Mouse (Mus musculus): ENCODE data around the gene Map3k14.

The Map3k14 gene

DNA sequence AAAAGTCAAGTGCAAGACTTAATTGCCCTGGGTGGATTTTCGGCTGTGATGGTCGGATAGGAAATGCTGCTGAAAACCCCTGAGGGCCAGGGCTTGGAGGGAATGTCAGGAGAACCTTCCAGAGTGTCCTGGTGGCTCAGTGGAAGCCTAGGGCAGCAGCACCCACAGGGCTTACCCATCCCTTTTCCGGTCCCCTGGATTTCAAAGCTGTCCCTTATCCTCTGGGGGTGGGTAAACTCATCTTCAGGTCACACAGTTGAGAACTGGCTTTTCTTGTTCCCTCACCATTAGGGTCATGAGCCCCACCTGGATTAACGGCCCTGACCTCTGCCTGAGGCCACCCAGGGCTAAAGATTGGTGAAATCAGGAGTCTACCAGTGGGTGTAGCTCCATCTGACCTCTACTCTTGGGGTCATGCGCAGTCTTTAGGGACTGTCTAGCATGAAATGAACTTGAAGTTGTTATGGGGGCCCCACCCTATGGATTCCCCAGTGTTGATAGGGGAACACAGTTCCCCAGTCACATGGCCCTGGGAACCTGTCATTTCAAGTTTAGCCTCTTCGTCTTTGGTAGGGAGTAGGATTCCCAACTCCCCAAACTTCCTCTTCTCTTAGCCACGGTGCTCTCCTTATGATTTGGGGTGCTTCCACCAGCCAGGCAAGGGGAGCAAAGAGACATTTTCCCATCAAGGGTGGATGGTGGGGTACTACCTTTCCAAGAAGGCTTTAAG, 94.1 kb downstream of the Map3k14 start:
- DNase-seq = no peak

DNA sequence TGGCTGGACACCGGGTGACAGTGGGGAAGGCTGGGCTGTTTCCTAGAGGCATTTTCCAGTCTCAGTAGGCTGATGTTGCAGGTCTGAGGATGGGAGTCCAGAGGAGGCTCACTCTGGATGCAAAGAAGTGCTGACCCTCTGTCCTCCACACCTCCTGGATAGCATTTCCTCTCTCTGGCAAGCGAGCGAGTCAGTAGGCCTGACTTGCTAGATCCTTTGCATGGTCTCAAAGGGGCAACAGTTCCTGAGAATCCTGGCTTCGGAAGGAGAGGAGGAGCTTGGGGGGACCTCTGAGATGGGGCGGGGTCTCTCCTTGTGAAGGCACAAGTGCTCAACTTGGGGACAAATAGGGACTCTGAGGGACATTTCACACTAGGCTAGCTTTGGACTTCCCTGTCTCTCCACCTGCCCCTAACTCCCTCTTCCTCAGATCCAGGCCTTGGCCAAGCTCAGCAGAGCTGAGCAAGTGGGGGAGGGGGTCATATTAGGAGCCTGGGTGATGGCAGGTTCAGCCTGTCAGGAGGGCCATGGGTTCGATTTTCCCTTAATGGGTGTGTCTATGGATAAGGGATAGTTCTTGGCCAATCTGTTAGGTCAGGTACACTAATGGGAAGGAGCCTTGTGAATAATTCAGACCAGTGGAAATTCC, 94.8 kb downstream of the Map3k14 start:
- DNase-seq = no peak

DNA sequence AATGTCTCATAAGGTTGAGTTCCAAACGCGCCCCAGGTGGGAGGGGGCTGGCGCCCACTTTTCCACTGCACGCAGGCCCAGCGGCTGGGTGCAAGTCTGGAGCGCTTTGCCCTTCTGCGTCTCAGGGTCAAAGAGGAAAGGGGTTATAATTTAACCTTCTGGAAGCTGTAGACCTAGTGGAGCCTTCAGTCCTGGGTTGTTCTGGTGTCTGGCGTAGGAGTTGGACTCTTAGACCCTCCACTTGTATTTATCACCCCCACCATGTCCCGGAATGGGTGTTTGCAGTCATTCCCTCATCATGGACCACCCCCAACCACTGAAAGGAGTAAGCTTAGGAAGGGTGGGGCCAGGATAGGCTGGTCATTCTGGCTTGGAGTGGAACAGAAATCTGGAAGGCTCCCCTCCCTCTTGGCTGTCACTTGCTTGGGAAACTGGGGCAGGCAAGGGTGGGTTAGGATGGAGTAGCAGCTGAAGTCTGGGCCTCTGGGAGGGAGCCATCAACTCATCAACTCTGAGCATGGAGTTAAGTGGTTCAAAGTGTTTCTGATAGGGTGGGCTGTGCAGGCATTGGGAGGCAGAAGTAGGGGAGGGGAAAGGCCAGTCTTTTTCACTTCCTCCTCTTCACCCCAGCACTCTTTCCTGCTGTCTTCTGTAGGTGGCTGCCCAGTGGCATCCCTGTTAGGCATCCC, 95.4 kb downstream of the Map3k14 start:
- DNase-seq = no peak

DNA sequence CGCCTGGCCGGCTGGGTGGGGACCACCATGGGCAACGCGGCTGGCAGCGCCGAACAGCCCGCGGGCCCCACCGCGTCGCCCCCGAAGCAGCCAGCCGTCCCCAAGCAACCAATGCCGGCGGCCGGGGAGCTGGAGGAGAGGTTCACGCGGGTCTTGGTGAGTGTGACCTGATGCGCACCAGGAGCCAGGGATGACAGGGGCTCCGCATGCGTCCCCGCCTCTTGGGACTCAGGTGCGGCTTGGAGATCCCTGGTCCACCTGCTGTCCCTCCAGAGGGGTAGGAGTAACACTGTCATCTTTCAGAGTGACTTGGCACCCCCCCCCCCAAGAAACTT, 96.0 kb downstream of the Map3k14 start:
- DNase-seq = no peak

DNA sequence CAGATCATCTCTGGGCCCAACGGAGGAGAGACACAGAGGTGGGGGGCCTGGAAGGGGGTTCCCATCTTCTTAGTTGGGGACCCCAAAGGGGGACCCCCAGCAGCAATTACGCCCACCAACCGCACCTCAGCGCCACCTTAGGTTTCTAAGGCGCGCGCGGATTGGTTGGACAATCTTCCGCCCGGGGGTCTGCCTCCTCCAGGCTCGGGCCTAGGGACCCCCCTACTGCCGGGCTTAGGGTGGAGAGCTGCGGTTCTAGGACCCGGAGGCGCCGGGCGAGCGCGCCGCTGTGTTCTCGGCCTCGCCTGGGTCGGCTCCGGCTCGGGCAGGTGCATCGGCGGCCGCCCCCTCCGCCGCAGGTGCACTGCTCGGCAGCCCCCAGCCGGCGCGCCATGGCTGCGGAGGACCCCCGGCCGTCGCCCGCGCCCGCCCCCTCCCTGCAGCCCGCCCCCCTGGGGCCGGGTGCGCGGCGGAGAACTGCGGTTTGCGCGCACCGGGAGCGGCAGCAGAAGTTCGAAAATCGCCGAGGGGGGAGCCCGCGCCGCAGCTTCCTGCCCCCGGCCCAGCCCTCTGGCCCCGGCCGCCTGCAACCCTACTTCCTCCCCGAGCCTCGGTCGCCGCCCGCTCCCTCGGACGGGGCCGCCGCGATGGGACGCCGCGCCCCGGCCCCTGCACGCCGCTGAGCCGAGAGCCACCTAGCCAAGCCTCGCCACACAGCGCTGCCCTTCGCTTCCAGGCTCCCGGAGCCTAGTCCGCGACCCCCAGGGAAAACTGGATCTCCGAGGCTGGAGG, 96.6 kb downstream of the Map3k14 start, which contains the start of gene Fmnl1:
Gene Fmnl1 (plus strand): TSS at position 614 of the 792 bp plus-strand sequence.
- DNase-seq = peak; percentile 41 to 67

DNA sequence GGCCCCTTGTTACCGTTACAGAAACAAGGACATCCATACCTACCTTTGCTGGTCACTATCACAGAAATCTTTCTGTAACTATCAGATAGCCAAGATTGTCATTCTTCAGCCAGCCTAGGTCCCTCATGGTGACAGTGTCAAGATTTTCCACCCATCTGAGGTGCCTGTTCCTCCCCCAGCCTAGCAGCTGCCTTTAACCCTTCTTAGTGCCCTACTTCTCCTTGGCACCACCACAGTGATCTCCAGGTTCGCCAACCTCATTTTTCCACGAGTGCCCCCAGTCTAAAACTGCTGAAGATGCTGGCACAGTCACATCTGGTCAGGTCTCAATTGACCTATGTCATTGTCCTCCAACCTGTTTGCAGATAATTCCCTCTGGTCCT, 97.2 kb downstream of the Map3k14 start:
- no peak for DNase-seq
